Mouse (Mus musculus) embryonic fibroblast, embryonic 13.5 days (primary cell): ENCODE results near the gene Gps2. TPM values are rescaled to one million over a fixed set of nuclear protein-coding genes. Genes with fewer than 3 reads are reported as not detected.
A peak's percentile ranks its signal among the peaks of the same experiment; 100 is the strongest.

Experiments used
- H3K27ac ChIP-seq: 2 replicates; pipeline ENCODE4 v1.5.1; 2012; ENCODE audit warnings: low read length, control low read depth, inconsistent platforms; ENCODE audit not compliant: insufficient read depth
- H3K4me1 ChIP-seq: 2 replicates; pipeline ENCODE4 v1.6.1; 2011; ENCODE audit warnings: low read length; ENCODE audit not compliant: control insufficient read depth, insufficient read depth
- H3K4me3 ChIP-seq: 2 replicates; pipeline ENCODE4 v1.5.1; 2011; ENCODE audit warnings: mild to moderate bottlenecking, control low read depth, low read length; ENCODE audit not compliant: insufficient read depth
- CTCF ChIP-seq: IDR thresholded peaks from 2 replicates; pipeline ENCODE4 v1.5.1; 2011; ENCODE audit warnings: mild to moderate bottlenecking, control low read depth, low read length, moderate library complexity, borderline replicate concordance; ENCODE audit not compliant: insufficient read depth
- POLR2A ChIP-seq: IDR thresholded peaks from 2 replicates; pipeline ENCODE4 v1.6.1; 2011; ENCODE audit warnings: low read depth, mild to moderate bottlenecking, control low read depth, low read length, moderate library complexity
- polyA plus RNA-seq: library from polyadenylated mRNA; stranded (reverse); fragments of >200 nt; gene quantifications from 2 replicates; pipeline ENCODE4 v1.2.4, GENCODE M21; 2011; ENCODE audit warnings: low read depth; ENCODE audit not compliant: missing spikeins, insufficient read length

Gps2 gene
- polyA plus RNA-seq, 1 experiment: 27.8 TPM

DNA sequence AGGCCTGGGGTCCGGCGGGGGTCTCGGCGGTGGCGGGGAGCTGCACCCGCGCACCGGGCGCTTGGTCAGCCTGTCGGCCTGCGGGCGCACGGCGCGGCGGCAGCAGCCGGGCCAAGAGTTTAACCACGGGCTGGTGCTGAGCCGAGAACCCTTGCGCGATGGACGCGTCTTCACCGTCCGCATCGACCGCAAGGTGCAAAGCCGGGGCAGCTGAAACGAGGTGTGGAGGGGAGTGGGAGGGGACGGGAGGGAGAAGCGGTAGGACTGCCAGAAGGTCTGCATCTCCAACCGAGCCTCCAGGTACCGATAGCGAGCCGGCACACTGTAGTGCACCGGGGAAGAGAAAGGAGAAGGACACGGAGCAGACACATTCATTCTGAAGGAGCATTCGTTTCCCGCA is 11.7 kb upstream of the Gps2 start:
- H3K27ac ChIP-seq: peak overlapping the region; percentile 7; the same call in 1 of the 2 replicates
- no peaks in the 10 kb centered on the region for H3K4me1 ChIP-seq
- H3K4me3 ChIP-seq: peak overlapping the region; percentile 85
- TF ChIP-seq POLR2A (no peak), CTCF (no peak)

- TF ChIP-seq POLR2A (no peak), CTCF (no peak)
- H3K27ac ChIP-seq: no peak overlapping the region
- peak overlapping the region; percentile 85 for H3K4me3 ChIP-seq
- H3K4me1 ChIP-seq: no peaks in the 10 kb centered on the region
These were observed 10.7 kb upstream of the Gps2 start for GRCm38 (mm10) chr11:69902972-69903371.

GRCm38 (mm10) chr11:69904311-69904710 is 9.4 kb upstream of the Gps2 start:
- TF ChIP-seq CTCF: no peak
- no peak for TF ChIP-seq POLR2A
- H3K4me3 ChIP-seq: no peak overlapping the region
- H3K4me1 ChIP-seq: no peaks in the 10 kb centered on the region
- H3K27ac ChIP-seq: no peak overlapping the region

- TF ChIP-seq POLR2A (no peak), CTCF (no peak)
- Histone ChIP-seq H3K4me3 (no peak overlapping the region), H3K4me1 (no peaks in the 10 kb centered on the region), H3K27ac (no peak overlapping the region)
These were observed 5.0 kb upstream of the Gps2 start for GRCm38 (mm10) chr11:69908645-69909044.

DNA sequence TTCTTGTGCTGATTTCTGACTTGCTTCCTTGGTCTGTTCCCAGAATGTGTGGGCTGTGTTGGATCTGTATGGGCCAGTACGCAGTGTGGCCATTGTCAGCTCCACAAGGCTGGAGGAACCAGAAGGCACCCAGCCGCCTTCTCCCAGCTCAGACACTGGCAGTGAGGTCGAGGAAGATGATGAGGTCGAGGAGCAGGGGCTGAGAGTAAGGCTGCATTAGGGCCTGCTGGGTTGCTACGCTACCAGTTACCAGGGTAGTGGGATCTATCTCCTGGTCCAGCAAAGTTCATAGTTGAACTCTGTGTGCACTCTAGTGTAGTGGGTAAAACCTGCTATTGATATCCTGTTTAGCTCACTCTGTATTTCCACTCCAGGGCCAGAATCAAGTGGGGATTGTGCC is 4.5 kb upstream of the Gps2 start:
- TF ChIP-seq POLR2A (no peak), CTCF (no peak)
- Histone ChIP-seq H3K4me1 (no peaks in the 10 kb centered on the region), H3K4me3 (no peak overlapping the region), H3K27ac (no peak overlapping the region)

GRCm38 (mm10) chr11:69910177-69910576 is 3.5 kb upstream of the Gps2 start:
- H3K4me3 ChIP-seq: no peak overlapping the region
- TF ChIP-seq CTCF: no peak
- no peak for TF ChIP-seq POLR2A
- H3K27ac ChIP-seq: no peak overlapping the region
- peaks cover 6% of the 10 kb centered on the region; the same call in 1 of the 2 replicates for H3K4me1 ChIP-seq

GRCm38 (mm10) chr11:69910781-69911560 is 2.7 kb upstream of the Gps2 start:
- no peak for TF ChIP-seq POLR2A
- no peak for TF ChIP-seq CTCF
- Histone ChIP-seq H3K4me1 (peaks cover 9% of the 10 kb centered on the region; the same call in 1 of the 2 replicates), H3K27ac (no peak overlapping the region), H3K4me3 (no peak overlapping the region)

- no peak for TF ChIP-seq CTCF
- no peak for TF ChIP-seq POLR2A
- peaks cover 11% of the 10 kb centered on the region; the same call in 1 of the 2 replicates for H3K4me1 ChIP-seq
- H3K4me3 ChIP-seq: no peak overlapping the region
- no peak overlapping the region for H3K27ac ChIP-seq
These were observed 2.0 kb upstream of the Gps2 start for GRCm38 (mm10) chr11:69911701-69912100.

GRCm38 (mm10) chr11:69912716-69913530 is 765 bp upstream of the Gps2 start:
- Histone ChIP-seq H3K4me3 (peak overlapping the region; percentile 29), H3K4me1 (peaks cover 11% of the 10 kb centered on the region; the same call in 1 of the 2 replicates), H3K27ac (no peak overlapping the region)
- TF ChIP-seq CTCF (no peak), POLR2A (no peak)

DNA sequence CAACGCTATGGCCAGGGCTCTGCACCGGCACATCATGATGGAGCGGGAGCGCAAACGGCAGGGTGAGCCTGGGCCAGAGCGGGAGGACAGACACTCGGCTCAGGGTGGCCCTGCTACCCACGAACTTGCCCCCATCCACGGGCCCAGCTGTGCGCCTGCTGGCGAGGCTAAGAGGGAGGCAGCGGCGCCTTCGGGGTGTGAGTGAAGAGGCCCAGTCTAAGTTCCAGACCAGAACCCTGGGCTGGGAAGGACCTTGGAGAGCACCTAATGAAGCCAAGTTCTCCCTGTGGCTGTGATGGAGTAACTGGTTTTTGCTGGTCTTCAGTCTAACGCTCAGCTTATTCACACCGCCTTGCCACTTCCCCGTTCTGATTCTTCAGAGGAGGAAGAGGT is 680 bp downstream of the Gps2 start:
- H3K27ac ChIP-seq: peak overlapping the region; percentile 38; the same call in 1 of the 2 replicates

More for the DNA sequence above, 680 bp downstream of the Gps2 start:
- TF ChIP-seq POLR2A (no peak), CTCF (no peak)
- H3K4me1 ChIP-seq: peaks cover 19% of the 10 kb centered on the region
- peak overlapping the region; percentile 60 for H3K4me3 ChIP-seq
